Mouse (Mus musculus) retina, postnatal 1 day (tissue): ENCODE measurements around the gene Slc22a21.
A peak's percentile ranks its signal among the peaks of the same experiment; 100 is the strongest.
"Not testable (repeated sequence)": the region's sequence is repeated elsewhere in the genome, so short reads cannot be mapped to it uniquely, and the experiment has no call there.

Source experiments
- DNase-seq: peaks from one replicate; pipeline ENCODE4 v3.0.0-alpha.2; 2012

Slc22a21 gene

DNA sequence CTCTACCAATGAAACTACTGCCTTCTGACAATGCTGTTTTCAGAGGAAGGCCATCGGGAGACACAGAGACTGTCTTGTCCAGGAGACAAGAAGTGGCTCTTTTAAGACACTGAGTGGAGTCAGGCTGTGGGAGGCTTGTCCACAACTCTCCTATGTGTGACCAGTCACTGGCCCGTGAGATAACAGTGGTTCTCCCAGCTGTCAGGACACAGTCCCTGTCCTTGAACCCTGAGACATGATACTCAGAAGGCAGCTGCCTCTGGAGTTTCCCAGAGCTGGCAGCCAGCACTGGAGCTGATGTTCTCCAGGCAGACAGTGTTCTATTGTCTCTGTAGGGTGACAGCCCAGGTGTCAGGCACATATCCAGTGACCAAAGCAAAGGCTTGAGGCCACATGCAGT, 17.5 kb upstream of the Slc22a21 start:
- no peak for DNase-seq

GRCm38 (mm10) chr11:53992264-53992663, 12.1 kb upstream of the Slc22a21 start:
- DNase-seq: no peak

- no peak for DNase-seq
These were observed 9.1 kb upstream of the Slc22a21 start for GRCm38 (mm10) chr11:53989232-53989631.

- DNase-seq: no peak
These were observed 7.9 kb upstream of the Slc22a21 start for GRCm38 (mm10) chr11:53988081-53988480.

DNA sequence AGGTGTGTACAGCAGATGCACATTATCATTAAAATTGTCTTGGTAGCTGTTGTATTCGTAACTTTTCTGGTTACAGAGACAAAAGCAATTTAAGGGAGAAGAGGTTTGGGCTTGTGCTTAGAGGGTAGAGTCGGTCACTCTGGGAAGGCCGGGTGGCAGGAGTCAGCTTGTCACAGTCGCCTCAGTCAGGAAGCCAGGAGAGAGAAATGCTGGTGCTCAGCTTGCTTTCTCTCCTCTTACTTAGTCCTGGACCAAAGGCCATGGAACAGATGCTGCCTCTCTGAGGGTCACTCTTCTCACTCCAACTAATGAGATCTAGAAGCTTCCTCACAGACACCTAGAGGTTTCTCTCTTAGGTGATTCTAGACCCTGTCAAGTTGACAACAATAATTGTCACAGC, 1.3 kb upstream of the Slc22a21 start:
- DNase-seq: no peak

GRCm38 (mm10) chr11:53979456-53979787, 710 bp downstream of the Slc22a21 start:
- DNase-seq: peak; percentile 20

DNA sequence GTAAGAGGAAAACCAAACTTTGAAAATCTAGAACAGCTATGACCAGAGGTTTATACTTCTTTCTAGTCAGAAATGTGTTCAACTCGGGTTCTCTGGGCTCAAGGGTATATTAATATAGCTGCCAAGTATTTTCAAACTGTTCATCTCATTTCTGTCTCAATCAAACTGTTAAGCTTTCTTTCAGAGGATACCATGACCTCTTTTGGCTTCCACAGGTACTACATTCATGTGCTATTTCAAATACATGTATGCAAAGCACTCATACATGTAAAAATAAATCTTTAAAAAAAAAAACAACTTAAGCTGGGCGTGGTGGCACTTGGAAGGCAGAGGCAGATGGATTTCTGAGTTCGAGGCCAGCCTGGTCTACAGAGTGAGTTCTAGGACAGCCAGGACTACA, 2.5 kb downstream of the Slc22a21 start:
- no peak for DNase-seq

GRCm38 (mm10) chr11:53975559-53975958, 4.6 kb downstream of the Slc22a21 start:
- DNase-seq: no peak

GRCm38 (mm10) chr11:53958984-53959383, 21.1 kb downstream of the Slc22a21 start:
- DNase-seq: peak; percentile 8

GRCm38 (mm10) chr11:53958176-53958575, 22.0 kb downstream of the Slc22a21 start:
- not testable (repeated sequence) for DNase-seq

- DNase-seq: no peak
These were observed 23.5 kb downstream of the Slc22a21 start for GRCm38 (mm10) chr11:53956636-53957035.

DNA sequence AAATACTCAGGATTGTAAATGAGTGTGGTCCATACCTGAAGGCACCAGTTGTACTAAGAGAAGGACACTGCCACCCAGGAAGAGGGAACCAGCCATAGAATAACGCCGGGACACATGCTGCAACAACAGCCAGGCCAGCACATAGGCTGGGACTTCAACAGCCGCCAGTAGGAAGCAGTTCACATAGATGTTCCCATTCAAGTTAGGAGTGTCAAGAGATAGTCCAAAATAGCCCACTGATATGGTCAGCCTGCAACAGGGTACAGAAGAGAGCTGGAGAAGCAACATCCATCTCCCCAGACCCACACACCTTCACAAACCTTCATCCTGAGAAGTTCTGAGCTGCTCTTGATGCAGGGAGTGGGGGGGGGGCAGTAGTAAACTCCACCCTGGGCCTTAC, 25.5 kb downstream of the Slc22a21 start:
- no peak for DNase-seq

DNA sequence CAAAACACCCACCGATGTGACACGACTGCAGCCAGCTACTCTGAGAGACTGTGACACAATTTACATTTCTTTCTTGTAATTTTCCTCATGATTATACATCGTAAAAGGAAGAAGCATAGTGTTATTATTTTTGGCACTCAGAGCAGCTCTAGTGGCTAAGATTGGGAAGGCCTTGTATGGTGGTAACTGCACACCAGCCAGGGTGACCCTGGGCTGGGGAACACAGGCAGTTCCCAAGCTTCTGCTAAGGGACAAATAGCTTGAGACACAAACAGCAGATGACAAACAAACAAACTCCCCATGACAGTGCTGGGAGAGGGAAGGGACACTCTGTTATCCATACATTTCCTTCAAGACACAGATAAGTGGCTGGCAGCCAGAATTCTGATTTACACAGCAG, 30.0 kb downstream of the Slc22a21 start:
- not testable (repeated sequence) for DNase-seq

- not testable (repeated sequence) for DNase-seq
These were observed 48.2 kb downstream of the Slc22a21 start for GRCm38 (mm10) chr11:53931944-53932318.

DNA sequence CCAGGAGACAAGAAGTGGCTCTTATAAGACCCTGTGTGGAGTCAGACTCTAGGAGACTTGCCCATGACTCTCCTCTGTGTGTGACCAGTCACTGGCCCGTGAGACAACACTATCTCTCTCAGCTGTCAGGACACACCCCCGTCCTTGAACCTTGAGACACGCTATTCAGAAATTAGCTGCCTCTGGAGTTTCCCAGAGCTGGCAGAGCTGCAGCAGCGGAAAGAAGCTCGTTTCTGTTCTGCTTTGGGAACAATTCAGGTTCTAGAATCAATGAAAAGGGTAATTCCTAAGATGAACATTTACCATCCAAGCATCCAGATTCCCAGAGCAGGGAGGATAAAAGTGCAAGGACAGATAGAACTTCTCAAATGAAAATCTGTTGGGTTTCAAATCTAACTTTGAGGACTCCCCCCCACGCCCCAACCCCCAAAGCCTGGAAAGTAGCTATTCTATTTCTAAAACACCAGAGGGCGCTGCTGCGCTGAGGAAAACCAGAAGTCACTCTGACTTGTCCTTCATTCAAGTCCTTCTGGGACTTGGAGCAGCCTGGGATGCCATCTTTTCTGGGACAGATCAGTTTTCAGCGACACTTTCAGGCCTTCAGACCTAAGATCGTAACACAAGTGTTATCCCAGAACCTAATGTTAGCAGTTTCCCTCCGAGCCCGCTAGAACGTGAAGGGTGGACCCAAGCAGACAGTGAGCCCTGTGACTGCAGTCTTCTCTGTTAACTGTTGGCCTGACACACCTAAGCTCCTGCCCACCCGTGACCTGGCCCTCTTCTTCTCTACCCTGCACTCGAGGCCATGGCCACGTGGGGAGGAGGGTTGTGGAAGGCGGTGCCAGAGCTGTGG, 48.8 kb downstream of the Slc22a21 start:
- DNase-seq: peak; percentile 81

GRCm38 (mm10) chr11:53929741-53930140, 50.4 kb downstream of the Slc22a21 start:
- no peak for DNase-seq

DNA sequence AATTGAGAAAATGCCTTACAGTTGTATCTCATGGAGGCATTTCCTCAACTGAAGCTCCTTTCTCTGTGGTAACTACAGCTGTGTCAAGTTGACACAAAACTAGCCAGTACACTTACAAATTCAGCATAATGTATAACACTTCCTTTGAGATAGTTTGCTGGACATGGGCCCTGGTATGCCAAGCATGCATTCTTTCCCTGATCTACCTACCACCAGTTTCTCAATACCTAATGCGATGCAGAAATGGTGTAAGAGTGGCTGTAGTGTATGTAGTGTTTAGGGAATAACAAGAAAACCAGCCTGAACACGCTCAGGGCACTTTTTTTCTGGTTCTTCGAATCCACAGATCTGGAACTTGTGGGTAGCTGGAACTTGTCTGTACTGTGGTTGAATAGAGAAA, 51.5 kb downstream of the Slc22a21 start:
- DNase-seq: no peak

- DNase-seq: no peak
These were observed 53.8 kb downstream of the Slc22a21 start for GRCm38 (mm10) chr11:53926303-53926702.

DNA sequence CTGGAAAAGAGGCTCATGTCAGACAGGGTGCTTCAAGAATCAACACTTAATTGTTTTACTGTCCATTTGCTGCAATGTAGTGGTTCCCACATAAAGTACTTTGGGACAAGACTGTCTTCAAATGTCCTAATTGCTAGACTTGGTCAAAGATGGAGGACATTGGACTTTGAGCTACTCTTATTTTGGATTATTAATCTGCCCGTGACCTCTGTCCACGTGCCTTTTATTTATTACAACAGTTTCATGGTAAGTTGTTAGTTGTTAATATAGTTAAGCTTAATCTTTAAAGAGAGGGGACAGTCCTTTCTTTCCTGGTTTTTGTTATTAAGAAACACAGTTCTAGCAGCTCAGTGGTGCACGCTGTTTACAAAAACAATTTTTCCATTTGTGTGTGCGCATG, 61.3 kb downstream of the Slc22a21 start:
- DNase-seq: no peak

DNA sequence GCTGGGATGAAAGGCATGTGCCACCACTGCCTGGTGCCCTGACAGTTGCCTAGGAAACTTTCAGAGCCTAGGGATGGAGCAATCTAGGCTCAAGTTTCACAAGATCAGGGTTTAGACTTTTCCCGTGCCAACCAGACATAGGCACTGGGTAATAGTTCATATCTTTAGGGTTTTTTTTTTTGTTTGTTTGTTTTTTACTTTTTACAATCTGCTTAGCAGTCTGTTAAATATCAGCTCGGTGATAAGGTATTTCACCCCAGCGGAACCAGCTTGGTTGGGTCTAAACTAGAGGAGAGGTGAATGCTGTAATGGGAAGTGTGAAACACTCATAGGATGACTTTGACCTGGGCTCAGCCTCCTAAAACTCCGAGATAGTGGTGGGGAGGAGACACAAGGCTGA, 69.1 kb downstream of the Slc22a21 start:
- no peak for DNase-seq

GRCm38 (mm10) chr11:53908686-53909085, 71.4 kb downstream of the Slc22a21 start:
- no peak for DNase-seq

DNA sequence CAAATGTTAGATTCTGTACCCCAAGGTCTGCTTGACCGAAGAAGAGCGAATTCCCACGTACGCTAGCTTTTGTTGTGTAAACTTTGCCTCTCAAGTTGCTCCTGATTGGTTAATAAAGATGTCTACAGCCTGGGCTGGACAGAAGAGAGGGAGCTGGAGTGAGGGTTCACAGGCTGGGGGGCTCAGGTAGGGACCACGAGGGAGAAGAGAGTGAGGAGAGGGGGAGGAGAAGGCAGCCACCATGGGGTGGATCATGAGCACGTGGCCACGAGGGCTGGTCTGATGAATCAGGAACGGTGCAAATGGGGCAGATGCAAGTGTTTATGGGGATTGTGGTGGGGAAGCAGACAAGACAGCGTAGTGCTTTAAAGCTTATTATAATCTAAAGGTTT, 75.6 kb downstream of the Slc22a21 start:
- DNase-seq: no peak

GRCm38 (mm10) chr11:53903781-53904533, 76.2 kb downstream of the Slc22a21 start:
- peak; percentile 39 for DNase-seq

GRCm38 (mm10) chr11:53902741-53903140, 77.4 kb downstream of the Slc22a21 start:
- no peak for DNase-seq
